Mouse (Mus musculus) testis, postnatal 14 days (tissue): ENCODE data around the gene Pld6.

Source experiments
- DNase-seq: peaks from one replicate; pipeline ENCODE4 v3.0.0; 2021; ENCODE audit warnings: low spot score

Pld6 gene

GRCm38 (mm10) chr11:59786444-59787198, 824 bp downstream of the Pld6 start:
- DNase-seq = no peak

GRCm38 (mm10) chr11:59783591-59783990, 3.9 kb downstream of the Pld6 start:
- no peak for DNase-seq

DNA sequence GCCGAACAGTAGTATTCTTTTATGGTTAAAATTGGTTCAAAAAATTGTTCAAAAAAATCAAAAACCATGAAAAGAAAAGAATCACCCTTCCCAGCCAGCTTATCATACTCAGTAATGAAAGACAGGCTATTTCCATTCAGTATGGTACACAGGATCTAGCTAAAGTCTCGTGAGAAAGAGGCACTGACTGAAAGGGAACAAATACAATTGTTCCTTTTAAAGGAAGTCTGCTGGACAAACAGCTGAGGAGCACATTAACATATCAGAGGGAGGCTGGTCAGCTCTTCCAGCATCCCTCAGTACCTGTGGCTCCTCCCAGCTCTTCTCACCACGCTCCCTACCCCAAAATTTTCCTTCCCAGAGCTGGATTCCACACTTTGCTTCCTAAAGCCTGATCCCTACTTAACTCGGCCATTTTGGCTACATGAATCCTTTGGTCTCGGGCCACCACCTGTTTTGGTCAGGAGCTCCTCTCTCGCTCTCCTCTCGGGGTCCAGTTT, 5.3 kb downstream of the Pld6 start:
- no peak for DNase-seq

DNA sequence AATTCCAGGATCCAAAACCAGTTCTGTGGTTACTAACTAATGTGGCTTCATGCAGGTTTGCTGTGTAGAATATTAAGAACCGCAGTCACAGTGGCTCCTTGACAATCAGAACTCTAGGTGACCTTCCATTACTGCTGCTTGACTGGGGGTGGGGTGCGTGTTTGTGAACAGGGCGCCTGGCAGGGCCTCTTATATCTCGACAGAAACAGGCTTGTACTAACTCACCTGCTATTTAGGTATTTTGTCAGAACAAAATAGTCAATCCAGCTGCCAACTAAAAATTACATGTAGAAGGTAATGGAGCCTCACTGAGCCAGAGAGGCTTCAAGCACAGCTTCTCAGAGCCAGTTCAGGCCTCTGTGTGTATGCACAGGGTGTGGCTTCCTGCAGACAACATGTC, 7.2 kb downstream of the Pld6 start:
- DNase-seq = no peak

DNA sequence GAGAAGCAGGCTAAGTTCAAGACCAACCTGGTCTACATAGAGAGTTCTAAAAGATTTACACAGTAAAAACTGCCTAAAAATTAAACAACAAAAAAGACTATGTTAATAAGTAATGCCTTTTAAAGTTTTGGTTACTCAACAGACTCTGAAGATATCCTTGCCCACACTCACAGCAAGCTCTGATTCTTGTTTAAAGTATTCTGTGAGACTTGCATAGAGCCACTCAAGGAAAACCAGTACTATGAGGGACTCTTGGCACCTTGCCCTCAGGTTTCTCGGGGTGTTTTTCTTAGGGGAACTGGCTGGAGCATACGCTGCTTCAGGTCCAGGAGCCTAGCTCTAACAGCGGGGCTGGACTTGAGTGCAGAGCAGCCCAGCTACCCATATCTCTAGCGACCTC, 8.0 kb downstream of the Pld6 start:
- DNase-seq = no peak

DNA sequence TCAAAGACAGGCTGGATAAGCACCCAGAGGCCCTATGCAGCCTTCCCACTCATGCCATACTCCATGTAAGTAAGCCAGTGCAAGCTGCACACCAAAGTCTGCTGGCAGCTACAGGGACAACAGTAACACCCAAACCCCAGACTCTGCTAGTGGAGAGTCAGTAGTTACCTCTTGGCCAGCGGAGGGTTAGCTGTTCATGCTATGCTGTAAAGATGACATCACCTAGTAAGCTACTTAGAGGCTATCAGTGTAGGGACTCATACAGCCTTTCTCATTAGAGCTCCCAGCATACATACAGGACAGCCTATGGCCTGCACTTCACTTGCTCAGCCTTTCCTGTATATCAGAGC, 8.6 kb downstream of the Pld6 start:
- no peak for DNase-seq

DNA sequence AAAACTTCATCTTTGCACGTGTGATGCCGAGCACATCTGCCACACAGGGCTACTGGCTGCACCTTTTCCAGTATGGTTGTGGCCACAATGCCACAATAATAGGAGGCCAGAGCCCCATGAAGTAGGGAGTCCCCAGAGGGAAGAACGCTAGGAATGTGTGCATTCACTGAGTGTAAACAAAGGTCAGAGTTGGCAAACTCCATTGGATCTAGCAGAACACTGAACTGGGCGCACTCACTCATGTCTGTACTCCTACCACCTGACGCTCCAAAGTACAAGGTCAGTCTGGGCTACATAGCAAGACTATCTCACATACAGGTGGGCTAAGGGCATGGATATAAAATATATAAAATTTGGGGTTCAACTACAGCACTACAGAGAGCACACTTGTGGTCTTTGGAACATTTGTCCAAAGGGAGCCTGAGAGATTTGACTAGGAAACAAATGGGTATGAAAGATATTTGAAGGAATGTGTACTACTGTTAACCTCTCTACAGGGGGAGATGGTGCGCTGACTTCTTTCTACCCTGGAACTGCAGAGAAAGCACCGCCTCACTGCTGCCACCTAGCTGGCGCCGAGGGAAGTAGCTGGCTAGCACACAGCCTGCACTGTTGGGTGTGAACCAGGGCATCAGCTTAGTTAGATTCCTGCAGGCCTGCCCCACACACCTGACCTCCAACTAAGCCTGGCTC, 9.1 kb downstream of the Pld6 start:
- DNase-seq = peak; percentile 38

DNA sequence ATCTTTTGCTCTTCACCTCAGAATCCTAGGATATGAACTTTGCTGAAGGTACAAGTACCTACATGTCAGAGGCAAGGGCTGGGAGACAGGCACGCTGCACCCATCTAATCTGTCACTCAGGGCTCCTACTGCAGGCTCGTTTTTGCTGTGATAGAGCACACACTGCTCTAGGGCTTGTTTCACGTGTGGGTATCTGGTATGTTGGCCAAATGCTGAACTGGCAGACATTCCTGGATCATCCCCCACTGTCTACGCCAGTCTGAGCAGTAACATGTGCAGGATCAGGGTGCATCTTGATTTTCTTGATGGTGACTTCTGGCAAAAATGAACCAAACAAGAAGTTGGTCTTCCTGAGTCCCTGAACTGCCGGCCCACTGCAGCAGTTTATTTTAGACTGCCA, 10.2 kb downstream of the Pld6 start:
- no peak for DNase-seq

- DNase-seq = no peak
Observed at GRCm38 (mm10) chr11:59775435-59776148, 11.9 kb downstream of the Pld6 start.

GRCm38 (mm10) chr11:59774522-59774921, 12.9 kb downstream of the Pld6 start:
- DNase-seq = no peak

DNA sequence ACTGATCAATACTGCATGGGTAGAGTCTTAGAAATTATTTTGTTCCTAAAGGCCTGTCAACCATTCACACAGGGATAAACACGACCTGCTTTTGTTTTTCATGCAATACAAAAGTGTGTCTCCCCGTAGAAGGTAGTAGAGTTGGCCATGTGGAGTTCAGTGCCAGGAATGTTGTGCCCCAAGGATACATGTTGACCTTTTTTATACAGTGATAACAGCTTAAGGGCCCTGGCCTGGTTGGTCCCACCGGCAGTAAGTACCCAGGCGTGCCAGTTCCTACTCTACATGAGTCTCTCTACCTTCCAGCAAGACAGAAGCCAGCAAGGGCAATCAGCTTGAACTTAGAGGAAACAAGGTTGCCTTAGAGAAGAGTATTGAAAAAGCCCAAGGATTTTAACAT, 14.5 kb downstream of the Pld6 start:
- no peak for DNase-seq

DNA sequence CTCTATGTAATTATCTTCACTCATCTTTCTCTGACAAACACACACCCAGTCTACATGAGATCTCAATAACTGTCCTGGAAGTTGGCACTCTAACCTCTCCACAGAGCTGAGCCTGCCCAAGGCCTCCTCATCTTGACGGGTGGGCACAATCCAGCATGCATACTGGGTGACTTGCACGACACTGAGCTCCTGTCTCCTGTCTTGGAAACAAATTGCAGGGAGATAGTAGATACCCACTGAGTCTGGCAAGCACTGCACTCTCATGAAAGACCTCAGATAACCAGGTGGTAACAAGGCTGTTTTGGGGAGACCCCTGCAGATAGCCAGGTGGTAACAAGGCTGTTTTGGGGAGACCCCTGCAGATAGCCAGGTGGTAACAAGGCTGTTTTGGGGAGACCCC, 15.2 kb downstream of the Pld6 start:
- DNase-seq = no peak

GRCm38 (mm10) chr11:59770753-59771152, 16.7 kb downstream of the Pld6 start:
- no peak for DNase-seq

GRCm38 (mm10) chr11:59769738-59770137, 17.7 kb downstream of the Pld6 start:
- DNase-seq = no peak

DNA sequence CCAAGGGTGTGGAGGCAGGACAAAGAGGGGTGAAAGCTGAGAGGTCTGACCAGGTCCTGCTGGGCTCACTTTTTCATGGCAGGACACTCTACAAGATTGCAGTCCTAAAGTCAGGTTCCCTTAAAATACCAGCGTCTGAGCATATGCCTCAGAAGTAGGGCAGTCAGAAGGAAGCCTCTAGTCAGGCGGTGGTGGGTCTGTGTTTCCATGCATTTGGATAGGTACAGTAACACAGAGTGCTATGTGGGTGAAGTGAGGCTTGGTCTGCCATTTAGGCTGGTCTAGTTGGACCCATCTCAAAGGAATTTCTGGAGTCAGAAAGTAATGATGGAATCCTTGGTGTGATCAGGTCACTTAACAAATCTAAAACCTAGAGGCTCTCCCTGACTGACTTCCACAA, 18.1 kb downstream of the Pld6 start:
- DNase-seq = no peak

DNA sequence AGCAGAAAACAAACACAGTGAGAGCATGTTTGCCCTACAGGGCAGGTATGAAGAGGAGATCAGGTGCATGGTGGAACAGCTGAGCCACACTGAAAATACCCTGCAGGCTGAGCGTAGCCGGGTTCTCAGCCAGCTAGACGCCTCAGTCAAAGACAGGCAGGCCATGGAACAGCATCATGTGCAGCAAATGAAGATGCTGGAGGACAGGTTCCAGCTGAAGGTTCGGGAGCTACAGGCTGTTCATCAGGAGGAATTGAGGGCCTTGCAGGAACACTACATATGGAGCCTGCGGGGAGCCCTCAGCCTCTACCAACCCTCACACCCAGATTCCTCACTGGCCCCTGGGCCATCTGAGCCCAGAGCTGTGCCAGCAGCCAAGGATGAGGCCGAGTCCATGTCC, 26.6 kb downstream of the Pld6 start:
- DNase-seq = no peak

DNA sequence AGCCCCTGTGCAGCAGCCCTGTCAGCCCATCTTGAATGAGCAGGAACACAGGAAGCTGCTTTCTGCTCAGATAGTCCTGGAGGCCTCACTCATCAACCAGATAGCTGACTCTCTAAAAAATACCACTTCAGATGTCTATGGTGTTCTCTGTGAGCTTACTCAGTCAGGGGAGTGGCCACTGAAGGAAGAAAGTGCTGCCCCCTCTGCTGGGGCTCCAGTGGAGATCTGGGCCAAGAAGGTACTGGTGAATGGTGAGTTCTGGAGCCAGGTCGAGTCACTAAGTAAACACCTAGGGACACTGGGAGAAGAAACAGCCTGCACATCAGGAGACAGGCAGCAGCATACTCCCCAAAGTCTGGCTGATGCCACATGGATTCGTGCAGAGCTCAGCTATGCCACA, 27.8 kb downstream of the Pld6 start:
- DNase-seq = no peak

DNA sequence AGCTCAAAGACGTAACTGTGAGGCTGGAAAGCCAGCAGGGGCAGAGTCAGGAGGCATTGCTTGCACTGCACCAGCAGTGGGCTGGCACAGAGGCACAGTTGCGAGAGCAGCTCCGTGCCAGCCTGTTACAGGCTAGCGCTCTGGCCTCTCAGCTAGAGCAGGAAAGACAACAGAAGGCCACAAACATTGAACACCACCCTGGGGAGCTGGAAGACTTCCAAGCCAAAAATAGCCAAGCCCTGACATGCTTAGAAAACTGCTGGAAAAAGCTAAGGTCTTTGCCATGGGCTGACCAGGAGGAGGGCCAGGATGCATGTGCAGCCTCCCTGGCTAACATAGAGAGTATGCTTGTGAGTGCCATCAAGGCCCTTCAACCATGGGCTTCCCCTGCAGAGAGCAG, 28.3 kb downstream of the Pld6 start:
- peak; percentile 34 for DNase-seq

DNA sequence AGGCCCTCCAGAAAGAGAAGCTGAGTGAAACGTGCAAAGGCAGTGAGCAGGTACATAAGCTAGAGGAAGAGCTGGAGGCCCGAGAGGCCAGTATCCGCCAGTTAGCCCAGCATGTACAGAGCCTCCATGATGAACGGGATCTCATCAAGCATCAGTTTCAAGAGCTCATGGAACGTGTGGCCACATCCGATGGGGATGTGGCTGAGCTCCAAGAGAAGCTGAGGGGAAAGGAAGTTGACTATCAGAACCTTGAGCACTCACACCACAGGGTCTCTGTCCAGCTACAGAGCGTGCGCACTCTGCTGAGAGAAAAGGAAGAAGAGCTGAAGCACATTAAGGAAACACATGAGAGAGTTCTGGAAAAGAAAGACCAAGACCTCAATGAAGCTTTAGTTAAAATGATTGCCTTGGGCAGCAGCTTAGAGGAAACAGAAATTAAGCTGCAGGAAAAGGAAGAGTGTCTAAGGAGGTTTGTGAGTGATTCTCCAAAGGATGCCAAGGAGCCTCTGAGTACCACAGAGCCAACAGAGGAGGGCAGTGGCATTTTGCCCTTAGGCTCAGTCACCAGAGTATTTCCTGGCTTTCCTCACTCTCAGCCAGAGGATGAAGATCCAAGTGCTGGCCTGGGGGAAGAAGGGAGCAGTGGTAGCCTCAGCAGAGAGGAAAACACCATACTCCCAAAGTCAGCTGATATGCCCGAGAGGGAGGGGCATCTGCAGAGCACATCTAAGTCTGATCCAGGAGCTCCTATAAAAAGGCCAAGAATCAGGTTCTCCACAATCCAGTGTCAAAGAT, 29.1 kb downstream of the Pld6 start:
- DNase-seq = no peak

- DNase-seq = no peak
Observed at GRCm38 (mm10) chr11:59756351-59756750, 31.1 kb downstream of the Pld6 start.

GRCm38 (mm10) chr11:59754504-59754903, 32.9 kb downstream of the Pld6 start:
- DNase-seq = no peak

DNA sequence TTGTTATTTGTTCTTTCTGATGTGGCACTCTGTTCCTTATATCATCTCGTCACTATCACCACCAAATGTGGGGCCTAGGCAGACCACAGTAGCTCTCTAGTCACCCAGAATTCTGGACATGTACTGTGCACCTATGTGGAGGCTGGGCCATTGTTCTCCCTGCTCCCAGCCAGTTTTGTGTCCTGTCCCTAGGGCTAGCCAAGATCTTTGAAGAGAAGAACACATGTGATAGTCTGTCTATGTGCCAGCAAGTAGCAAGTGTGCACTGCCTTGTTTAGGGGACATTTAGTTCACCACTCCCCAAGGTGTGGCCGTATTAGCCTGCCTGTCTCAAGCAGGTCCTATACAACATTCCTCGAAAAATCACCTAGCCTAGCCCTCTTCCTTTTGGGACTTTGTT, 38.4 kb downstream of the Pld6 start:
- DNase-seq = no peak
